13 mouse cellular contexts compared by ENCODE assay signal in genomic region chr3:120059959-120060358, GRCm38 (mm10).
DNase-seq lines count a peak whose midpoint lies in the region; ATAC-seq and TF ChIP-seq lines count a peak whose summit lies in the region.
"Had no signal": no experiment of that assay in that cellular context is flagged by ENCODE, and none has a peak within 500 bp of the region (broad histone marks: within the 10 kb centered on the region; RNA-seq: fewer than 3 reads in every experiment).

No protein-coding gene starts in this region.

- peak overlapping the region; percentile 56 for H3K4me2 ChIP-seq in heart, embryonic 11.5 days
- H3K4me2 ChIP-seq in kidney, embryonic 16.5 days (replicated peaks; ENCODE audit: low read depth, low read length), result peak overlapping the region; percentile 26; the same call in 1 of the 2 replicates
- H3K4me2 ChIP-seq in forebrain, embryonic 12.5 days, result 0 out of 2 replicates have a peak overlapping the region, but pooled peaks have one; percentile 15
- peak overlapping the region; percentile 28 for H3K4me2 ChIP-seq in midbrain, postnatal 0 days (ENCODE audit: low read depth, low read length, poor library complexity, severe bottlenecking)
- H3K4me2 ChIP-seq: limb, embryonic 12.5 days had no signal

- no peak for DNase-seq in heart, postnatal 14 days
- DNase-seq in kidney, adult 8-10 months, result no peak
- DNase-seq in midbrain, postnatal 0 days (ENCODE audit: low spot score), result no peak
- no peak for DNase-seq in layer of hippocampus, adult 8-10 months (ENCODE audit: low spot score in 2 of 2)
- DNase-seq in frontal cortex, postnatal 14 days (ENCODE audit: low spot score in 2 of 2), result no peak
- DNase-seq: gastrocnemius, postnatal 36 days; lung, adult 2 months had no signal

- no peaks in the 10 kb centered on the region for H3K36me3 ChIP-seq in heart, embryonic 11.5 days (ENCODE audit: control insufficient read depth, insufficient read depth, low read length)
- H3K36me3 ChIP-seq in kidney, embryonic 16.5 days (ENCODE audit: insufficient read depth, low read length), result no peaks in the 10 kb centered on the region
- H3K36me3 ChIP-seq in forebrain, embryonic 12.5 days (replicated peaks), result no peaks in the 10 kb centered on the region
- H3K36me3 ChIP-seq in midbrain, postnatal 0 days (ENCODE audit: insufficient read depth, low read length), result no peaks in the 10 kb centered on the region
- H3K36me3 ChIP-seq: G1E; limb, embryonic 12.5 days had no signal

- no peak for ATAC-seq in heart, embryonic 11.5 days (replicated peaks; ENCODE audit: insufficient number of reproducible peaks, low FRiP score, low TSS enrichment)
- ATAC-seq in kidney, embryonic 16.5 days (ENCODE audit: low FRiP score, low TSS enrichment), result no peak
- peak; percentile 58 for ATAC-seq in forebrain, embryonic 12.5 days (ENCODE audit: low FRiP score)
- ATAC-seq in midbrain, postnatal 0 days (ENCODE audit: low FRiP score), result 0 out of 2 replicates have a peak, but pooled peaks have one; percentile 31
- ATAC-seq: intestine, postnatal 0 days had no signal

- no peak for TF ChIP-seq CTCF in midbrain, postnatal 0 days (IDR thresholded peaks at IDR 0.05)

- 36% methylated on average over 11 of the region's 11 CpGs for WGBS in heart, embryonic 11.5 days (ENCODE audit: insufficient replicate concordance)
- WGBS in kidney, embryonic 16.5 days, result 45% methylated on average over 11 of the region's 11 CpGs
- WGBS in forebrain, embryonic 12.5 days, result 11% methylated on average over 11 of the region's 11 CpGs
- WGBS in midbrain, postnatal 0 days, result 16% methylated on average over 11 of the region's 11 CpGs

- H3K9me3 ChIP-seq in heart, embryonic 11.5 days (replicated peaks; ENCODE audit: control insufficient read depth, low read length), result no peaks in the 10 kb centered on the region
- H3K9me3 ChIP-seq in kidney, embryonic 16.5 days (ENCODE audit: low read length), result no peaks in the 10 kb centered on the region
- H3K9me3 ChIP-seq in forebrain, embryonic 12.5 days, result no peaks in the 10 kb centered on the region
- H3K9me3 ChIP-seq in midbrain, postnatal 0 days (ENCODE audit: low read length), result no peaks in the 10 kb centered on the region
- H3K9me3 ChIP-seq: limb, embryonic 12.5 days had no signal

- 0 out of 2 replicates have a peak overlapping the region, but pooled peaks have one; percentile 8 for H3K4me3 ChIP-seq in heart, embryonic 11.5 days (ENCODE audit: low read depth, low read length)
- H3K4me3 ChIP-seq in kidney, embryonic 16.5 days (ENCODE audit: low read length), result no peak overlapping the region
- no peak overlapping the region for H3K4me3 ChIP-seq in forebrain, embryonic 12.5 days (replicated peaks)
- H3K4me3 ChIP-seq in midbrain, postnatal 0 days (ENCODE audit: low read depth, low read length), result no peak overlapping the region
- H3K4me3 ChIP-seq: limb, embryonic 12.5 days had no signal

- no peaks in the 10 kb centered on the region for H3K27me3 ChIP-seq in heart, embryonic 11.5 days (ENCODE audit: control insufficient read depth, insufficient read depth, low read length)
- no peaks in the 10 kb centered on the region for H3K27me3 ChIP-seq in kidney, embryonic 16.5 days (ENCODE audit: insufficient read depth, low read length)
- no peaks in the 10 kb centered on the region for H3K27me3 ChIP-seq in forebrain, embryonic 12.5 days
- no peaks in the 10 kb centered on the region for H3K27me3 ChIP-seq in midbrain, postnatal 0 days (ENCODE audit: insufficient read depth, low read length)
- H3K27me3 ChIP-seq: limb, embryonic 12.5 days had no signal

- intact Hi-C loops in heart, postnatal 14 days (cut with DNase I), result no loop called here

- 0 out of 2 replicates have a peak overlapping the region, but pooled peaks have one; percentile 43 for H3K9ac ChIP-seq in heart, embryonic 11.5 days (ENCODE audit: low read depth, low read length)
- H3K9ac ChIP-seq in kidney, embryonic 16.5 days (replicated peaks; ENCODE audit: low read length), result no peak overlapping the region
- H3K9ac ChIP-seq in forebrain, embryonic 12.5 days, result no peak overlapping the region
- H3K9ac ChIP-seq in midbrain, postnatal 0 days (replicated peaks; ENCODE audit: low read length, poor library complexity, severe bottlenecking), result no peak overlapping the region
- H3K9ac ChIP-seq: limb, embryonic 12.5 days had no signal

- H3K27ac ChIP-seq in heart, embryonic 11.5 days (ENCODE audit: low read depth, low read length), result no peak overlapping the region
- H3K27ac ChIP-seq in kidney, embryonic 16.5 days (ENCODE audit: low read length), result no peak overlapping the region
- no peak overlapping the region for H3K27ac ChIP-seq in forebrain, embryonic 12.5 days
- H3K27ac ChIP-seq in midbrain, postnatal 0 days (ENCODE audit: low read depth, low read length), result no peak overlapping the region
- H3K27ac ChIP-seq: limb, embryonic 12.5 days had no signal

- no peaks in the 10 kb centered on the region for H3K4me1 ChIP-seq in heart, embryonic 11.5 days (ENCODE audit: control insufficient read depth, insufficient read depth, low read length)
- H3K4me1 ChIP-seq in kidney, embryonic 16.5 days (ENCODE audit: insufficient read depth, low read length), result peaks cover 1% of the 10 kb centered on the region; the same call in 1 of the 2 replicates
- peaks cover 10% of the 10 kb centered on the region for H3K4me1 ChIP-seq in forebrain, embryonic 12.5 days
- H3K4me1 ChIP-seq in midbrain, postnatal 0 days (ENCODE audit: insufficient read depth, low read length), result 0 out of 2 replicates have a peak, but pooled peaks cover 3% of the 10 kb centered on the region
- H3K4me1 ChIP-seq: limb, embryonic 12.5 days had no signal

Comparison
In these comparisons a context has a peak if more than half of its experiments do, and no peak if none do; other contexts are left out.
1. ATAC-seq: peak in forebrain, embryonic 12.5 days (single experiment) and midbrain, postnatal 0 days (single experiment); none in heart, embryonic 11.5 days (single experiment) and kidney, embryonic 16.5 days (single experiment).
2. Peak in every context shown above with its lines, with median percentiles within 50 percentile points of each other: H3K4me2 ChIP-seq.